Mouse (Mus musculus): Measurements from ENCODE around the gene Fam192a. TPM values are rescaled to one million over a fixed set of nuclear protein-coding genes. Genes with fewer than 3 reads are reported as not detected.

Fam192a gene
- polyA plus RNA-seq, 1 experiment from 2014 or later = 109 TPM

GRCm38 (mm10) chr8:94551471-94552422, 50.0 kb downstream of the Fam192a start:
- Histone ChIP-seq H3K27me3 (ENCODE audit: control insufficient read depth, insufficient read depth, low read length) (no peaks in the 10 kb centered on the region), H3K9ac (replicated peaks; ENCODE audit: low read length) (no peak overlapping the region), H3K27ac (replicated peaks; ENCODE audit: low read depth, low read length) (no peak overlapping the region), H3K4me3 (ENCODE audit: low read depth, low read length) (no peak overlapping the region), H3K4me2 (ENCODE audit: low read depth, low read length) (peak overlapping the region; percentile 4; the same call in 1 of the 2 replicates), H3K4me1 (ENCODE audit: control insufficient read depth, insufficient read depth, low read length) (no peaks in the 10 kb centered on the region; the same call in 1 of the 2 replicates), H3K9me3 (replicated peaks; ENCODE audit: control insufficient read depth, low read length) (no peaks in the 10 kb centered on the region), H3K36me3 (replicated peaks; ENCODE audit: control insufficient read depth, insufficient read depth, low read depth, low read length) (no peaks in the 10 kb centered on the region)
- ATAC-seq (replicated peaks; ENCODE audit: insufficient number of reproducible peaks, low FRiP score, low TSS enrichment, low read depth) = peak; percentile 72
- WGBS = 42% methylated on average over 17 of the region's 17 CpGs
- DNase-seq (ENCODE audit: low spot score) = peak; percentile 66

- DNase-seq (ENCODE audit: low spot score) = no peak
- Histone ChIP-seq H3K36me3 (replicated peaks; ENCODE audit: control insufficient read depth, insufficient read depth, low read depth, low read length) (no peaks in the 10 kb centered on the region), H3K9me3 (replicated peaks; ENCODE audit: control insufficient read depth, low read length) (no peaks in the 10 kb centered on the region), H3K27ac (replicated peaks; ENCODE audit: low read depth, low read length) (no peak overlapping the region), H3K9ac (replicated peaks; ENCODE audit: low read length) (no peak overlapping the region), H3K4me3 (ENCODE audit: low read depth, low read length) (no peak overlapping the region), H3K4me1 (ENCODE audit: control insufficient read depth, insufficient read depth, low read length) (no peaks in the 10 kb centered on the region; the same call in 1 of the 2 replicates), H3K4me2 (ENCODE audit: low read depth, low read length) (no peak overlapping the region), H3K27me3 (ENCODE audit: control insufficient read depth, insufficient read depth, low read length) (no peaks in the 10 kb centered on the region)
- no peak for ATAC-seq (replicated peaks; ENCODE audit: insufficient number of reproducible peaks, low FRiP score, low TSS enrichment, low read depth)
- 76% methylated on average over 5 of the region's 5 CpGs for WGBS
Measured at GRCm38 (mm10) chr8:94549998-94550397, 51.8 kb downstream of the Fam192a start.

GRCm38 (mm10) chr8:94549482-94549881, 52.3 kb downstream of the Fam192a start:
- 45% methylated on average over 5 of the region's 5 CpGs for WGBS
- Histone ChIP-seq H3K9me3 (replicated peaks; ENCODE audit: control insufficient read depth, low read length) (no peaks in the 10 kb centered on the region), H3K9ac (replicated peaks; ENCODE audit: low read length) (no peak overlapping the region), H3K27ac (replicated peaks; ENCODE audit: low read depth, low read length) (no peak overlapping the region), H3K36me3 (replicated peaks; ENCODE audit: control insufficient read depth, insufficient read depth, low read depth, low read length) (no peaks in the 10 kb centered on the region), H3K4me2 (ENCODE audit: low read depth, low read length) (no peak overlapping the region), H3K4me3 (ENCODE audit: low read depth, low read length) (no peak overlapping the region), H3K4me1 (ENCODE audit: control insufficient read depth, insufficient read depth, low read length) (no peaks in the 10 kb centered on the region; the same call in 1 of the 2 replicates), H3K27me3 (ENCODE audit: control insufficient read depth, insufficient read depth, low read length) (no peaks in the 10 kb centered on the region)
- ATAC-seq (replicated peaks; ENCODE audit: insufficient number of reproducible peaks, low FRiP score, low TSS enrichment, low read depth) (no peak), DNase-seq (ENCODE audit: low spot score) (no peak)

- no peak for DNase-seq (ENCODE audit: low spot score)
- Histone ChIP-seq H3K9me3 (replicated peaks; ENCODE audit: control insufficient read depth, low read length) (no peaks in the 10 kb centered on the region), H3K27me3 (ENCODE audit: control insufficient read depth, insufficient read depth, low read length) (no peaks in the 10 kb centered on the region), H3K36me3 (replicated peaks; ENCODE audit: control insufficient read depth, insufficient read depth, low read depth, low read length) (no peaks in the 10 kb centered on the region), H3K9ac (replicated peaks; ENCODE audit: low read length) (no peak overlapping the region), H3K27ac (replicated peaks; ENCODE audit: low read depth, low read length) (no peak overlapping the region), H3K4me3 (ENCODE audit: low read depth, low read length) (no peak overlapping the region), H3K4me1 (ENCODE audit: control insufficient read depth, insufficient read depth, low read length) (no peaks in the 10 kb centered on the region; the same call in 1 of the 2 replicates), H3K4me2 (ENCODE audit: low read depth, low read length) (no peak overlapping the region)
- 59% methylated on average over 5 of the region's 5 CpGs for WGBS
- no peak for ATAC-seq (replicated peaks; ENCODE audit: insufficient number of reproducible peaks, low FRiP score, low TSS enrichment, low read depth)
Measured at GRCm38 (mm10) chr8:94549041-94549440, 52.8 kb downstream of the Fam192a start.

- no peaks in the 10 kb centered on the region for H3K27me3 ChIP-seq (ENCODE audit: control insufficient read depth, insufficient read depth, low read length)
- DNase-seq (ENCODE audit: low spot score) (peak; percentile 28), ATAC-seq (replicated peaks; ENCODE audit: insufficient number of reproducible peaks, low FRiP score, low TSS enrichment, low read depth) (no peak)
- no peak overlapping the region for H3K9ac ChIP-seq (replicated peaks; ENCODE audit: low read length)
- no peak overlapping the region for H3K4me2 ChIP-seq (ENCODE audit: low read depth, low read length)
- H3K9me3 ChIP-seq (replicated peaks; ENCODE audit: control insufficient read depth, low read length) = no peaks in the 10 kb centered on the region
- no peaks in the 10 kb centered on the region for H3K4me1 ChIP-seq (ENCODE audit: control insufficient read depth, insufficient read depth, low read length)
- WGBS = 57% methylated on average over 8 of the region's 8 CpGs
- H3K27ac ChIP-seq (replicated peaks; ENCODE audit: low read depth, low read length) = no peak overlapping the region
- no peak overlapping the region for H3K4me3 ChIP-seq (ENCODE audit: low read depth, low read length)
- no peaks in the 10 kb centered on the region for H3K36me3 ChIP-seq (replicated peaks; ENCODE audit: control insufficient read depth, insufficient read depth, low read depth, low read length)
Measured at GRCm38 (mm10) chr8:94543981-94544380, 57.8 kb downstream of the Fam192a start.

- H3K9ac ChIP-seq (replicated peaks; ENCODE audit: low read length) = no peak overlapping the region
- H3K4me2 ChIP-seq (ENCODE audit: low read depth, low read length) = no peak overlapping the region
- no peaks in the 10 kb centered on the region for H3K36me3 ChIP-seq (replicated peaks; ENCODE audit: control insufficient read depth, insufficient read depth, low read depth, low read length)
- H3K4me1 ChIP-seq (ENCODE audit: control insufficient read depth, insufficient read depth, low read length) = no peaks in the 10 kb centered on the region
- ATAC-seq (replicated peaks; ENCODE audit: insufficient number of reproducible peaks, low FRiP score, low TSS enrichment, low read depth) = no peak
- WGBS = 80% methylated on average over 18 of the region's 18 CpGs
- no peaks in the 10 kb centered on the region for H3K9me3 ChIP-seq (replicated peaks; ENCODE audit: control insufficient read depth, low read length)
- no peak for DNase-seq (ENCODE audit: low spot score)
- no peak overlapping the region for H3K27ac ChIP-seq (replicated peaks; ENCODE audit: low read depth, low read length)
- no peaks in the 10 kb centered on the region for H3K27me3 ChIP-seq (ENCODE audit: control insufficient read depth, insufficient read depth, low read length)
- H3K4me3 ChIP-seq (ENCODE audit: low read depth, low read length) = no peak overlapping the region
Measured at GRCm38 (mm10) chr8:94540889-94541795, 60.7 kb downstream of the Fam192a start.

- ATAC-seq (replicated peaks; ENCODE audit: insufficient number of reproducible peaks, low FRiP score, low TSS enrichment, low read depth) = no peak
- Histone ChIP-seq H3K4me3 (ENCODE audit: low read depth, low read length) (no peak overlapping the region), H3K9me3 (replicated peaks; ENCODE audit: control insufficient read depth, low read length) (no peaks in the 10 kb centered on the region), H3K4me2 (ENCODE audit: low read depth, low read length) (no peak overlapping the region), H3K9ac (replicated peaks; ENCODE audit: low read length) (no peak overlapping the region), H3K36me3 (replicated peaks; ENCODE audit: control insufficient read depth, insufficient read depth, low read depth, low read length) (no peaks in the 10 kb centered on the region), H3K4me1 (ENCODE audit: control insufficient read depth, insufficient read depth, low read length) (no peaks in the 10 kb centered on the region), H3K27ac (replicated peaks; ENCODE audit: low read depth, low read length) (no peak overlapping the region), H3K27me3 (ENCODE audit: control insufficient read depth, insufficient read depth, low read length) (no peaks in the 10 kb centered on the region)
- no peak for DNase-seq (ENCODE audit: low spot score)
- 81% methylated on average over 2 of the region's 2 CpGs for WGBS
Measured at GRCm38 (mm10) chr8:94540025-94540424, 61.8 kb downstream of the Fam192a start.

Data from embryonic facial prominence, embryonic 11.5 days (tissue).